Mouse (Mus musculus): ENCODE results near the gene Olfr70.

Olfr70 gene

DNA sequence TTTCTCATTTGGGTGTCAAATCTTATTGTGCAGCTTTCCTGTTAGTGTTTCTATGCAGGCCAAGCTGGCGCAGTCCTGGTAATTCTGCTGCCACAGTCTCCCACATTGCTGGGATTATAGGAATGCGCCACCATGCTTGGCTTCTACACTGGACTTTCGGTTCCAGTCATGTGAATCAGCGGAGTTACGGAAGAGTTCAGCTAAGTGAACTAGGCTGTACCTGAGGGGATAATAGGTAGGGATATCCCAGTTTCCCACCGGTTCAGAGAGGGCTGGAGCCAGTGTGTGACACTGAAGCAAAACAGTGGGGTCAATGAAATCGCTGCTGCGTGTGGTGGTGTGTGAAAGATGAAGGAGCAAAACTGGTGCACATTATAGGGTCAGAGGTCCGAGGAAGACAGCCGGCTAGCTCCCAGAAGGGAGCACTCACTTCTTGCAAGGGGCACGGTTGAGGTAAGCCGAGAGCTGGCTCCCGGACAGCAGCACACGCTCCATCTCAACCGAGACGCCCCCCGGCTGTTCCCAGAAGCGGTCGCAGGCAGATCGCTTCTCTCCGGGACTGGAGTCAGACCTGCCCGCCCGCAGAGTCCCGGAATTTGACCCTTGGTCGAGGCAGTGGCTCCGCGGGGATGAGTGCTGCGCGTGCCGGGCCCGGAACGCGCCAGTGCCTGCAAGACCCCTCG, 44.8 kb downstream of the Olfr70 start:
- DNase-seq (ENCODE audit: low read depth) = no peak

DNA sequence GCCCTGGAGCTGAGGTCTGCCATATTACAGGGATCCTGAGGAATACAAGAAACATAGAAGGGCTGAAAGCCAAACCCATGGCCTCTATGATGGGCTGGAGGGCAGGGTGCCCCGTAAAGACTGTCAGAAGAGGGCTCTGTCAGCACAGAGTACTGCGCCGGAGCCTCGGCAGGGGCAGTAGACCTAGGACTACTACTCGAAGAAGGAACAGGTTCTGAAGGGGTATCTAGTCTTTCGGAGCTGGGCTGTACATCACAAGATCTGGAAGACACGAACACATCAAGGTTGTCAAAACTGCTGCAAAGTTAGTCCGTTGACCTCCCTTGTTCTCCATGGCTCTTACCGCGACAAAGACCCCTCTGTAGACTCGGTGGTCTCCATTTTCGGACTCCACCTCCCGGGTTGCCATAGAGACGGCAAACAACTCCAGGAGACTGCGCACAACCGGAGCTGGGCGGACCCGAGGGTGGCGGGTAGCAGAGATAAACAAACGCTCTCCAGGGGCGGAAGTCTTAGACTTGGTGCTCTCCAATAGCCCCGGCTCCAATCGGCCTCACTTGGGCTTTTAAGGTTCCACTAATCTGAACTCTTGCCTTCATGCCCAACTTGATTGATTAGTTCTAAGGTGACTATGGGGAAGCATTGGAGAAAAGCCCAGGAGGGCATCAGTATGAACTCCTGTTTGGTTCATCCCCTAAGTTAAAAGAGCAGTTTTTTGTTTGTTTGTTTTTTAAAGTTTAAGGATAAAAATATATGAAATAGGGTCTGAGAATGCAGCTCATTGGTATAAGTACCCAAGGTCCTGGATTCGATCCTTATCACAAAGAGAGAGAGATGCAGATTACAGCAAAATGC, 47.2 kb downstream of the Olfr70 start, which contains the start of gene Spag8:
TSS of gene Spag8 (minus strand) at position 434 of the 855 bp plus-strand sequence.
- no peak for DNase-seq (ENCODE audit: low read depth)

DNA sequence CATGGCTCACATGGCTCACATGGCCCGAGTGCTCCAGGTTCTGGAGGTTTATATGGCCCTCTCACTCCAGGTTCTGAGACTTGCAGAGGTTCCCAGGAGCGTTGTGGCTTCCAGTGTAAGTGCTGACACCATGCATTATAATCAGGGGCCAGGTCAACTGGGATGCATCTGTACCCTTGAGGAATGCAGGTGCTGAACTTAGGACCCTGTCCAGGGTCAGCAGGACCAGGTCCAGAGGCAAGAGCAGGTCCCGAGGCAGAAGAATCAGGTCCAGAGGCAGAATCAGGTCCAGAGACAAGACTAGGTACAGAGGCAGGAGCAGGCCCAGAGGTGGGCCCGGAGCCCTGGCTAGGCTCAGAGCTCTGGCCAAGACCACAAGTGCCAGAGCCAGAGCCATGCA, 47.9 kb downstream of the Olfr70 start:
- no peak for DNase-seq (ENCODE audit: low read depth)

DNA sequence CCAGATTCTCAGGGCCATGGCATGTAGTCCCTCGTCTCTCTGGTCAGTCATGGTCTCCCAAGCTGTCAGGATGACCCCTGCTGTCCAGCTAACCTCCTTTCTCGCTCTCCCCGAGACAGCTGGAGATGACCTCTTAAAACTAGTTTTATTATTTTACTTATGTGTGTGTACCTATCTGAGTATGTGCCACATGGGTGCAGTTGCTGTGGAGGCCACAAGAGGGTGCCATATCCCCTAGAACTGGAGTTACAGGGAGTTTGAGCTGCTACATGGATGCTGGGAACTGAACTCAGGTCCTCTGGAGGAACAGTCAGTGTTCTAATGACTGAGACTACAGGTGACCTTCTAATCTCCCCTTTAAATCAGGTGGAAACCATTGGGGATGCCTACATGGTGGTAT, 50.8 kb downstream of the Olfr70 start:
- DNase-seq (ENCODE audit: low read depth) = no peak

Measured in naive thymus-derived CD4-positive, alpha-beta T cell, adult 2 months (primary cell).